17 mouse cellular contexts compared by ENCODE assay signal in the genomic region with DNA sequence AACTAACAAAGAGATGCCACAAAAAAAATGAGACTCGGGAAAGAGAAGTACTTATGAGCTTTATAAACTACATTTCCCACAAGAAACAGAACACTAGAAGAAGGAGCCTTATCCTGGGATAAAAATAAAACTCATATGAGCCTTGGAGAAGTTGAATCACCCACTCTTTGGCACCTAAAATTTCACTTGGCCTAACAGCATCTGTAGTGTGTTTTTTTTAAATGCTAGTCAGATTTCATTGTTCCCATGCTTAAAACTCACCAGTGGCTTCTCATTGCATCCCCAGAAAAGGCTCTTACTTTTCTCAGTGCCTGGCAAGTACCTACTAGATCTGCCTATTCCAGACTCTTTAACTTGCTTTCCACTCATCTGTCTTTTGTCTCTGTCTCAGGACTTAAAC.
A peak's percentile ranks its signal among the peaks of the same experiment; 100 is the strongest.
DNase-seq lines count a peak whose midpoint lies in the region; TF ChIP-seq lines count a peak whose summit lies in the region.
"Had no signal": no experiment of that assay in that cellular context is flagged by ENCODE, and none has a peak within 500 bp of the region (broad histone marks: within the 10 kb centered on the region; RNA-seq: fewer than 3 reads in every experiment).

No protein-coding gene starts in this region.

- TF ChIP-seq CTCF in left cerebral cortex, adult 2 months (IDR thresholded peaks at IDR 0.05), result no peak

- intact Hi-C loops in left cerebral cortex, postnatal 4 days (cut with DNase I), result no loop called here
- intact Hi-C loops in left cerebral cortex, adult 2 months (cut with DNase I), result loop anchor here (1.0 to 10.0 kb wide), 4 partner anchors 31 to 401 kb away; no protein-coding TSS in a partner anchor
- intact Hi-C loops in left cerebral cortex, postnatal 25 days (cut with DNase I), result loop anchor here (1.0 to 10.0 kb wide), 2 partner anchors 405 to 547 kb away; partner anchors contain the start of gene Nwd2

- no peak overlapping the region for H3K4me3 ChIP-seq in left cerebral cortex, adult 2 months
- H3K4me3 ChIP-seq: embryonic facial prominence, embryonic 10.5 days; forebrain, embryonic 13.5 days; gastrocnemius, adult 2 months; heart, embryonic 12.5 days; hindbrain, embryonic 10.5 days had no signal

- DNase-seq in layer of hippocampus, adult 11-12 months (ENCODE audit: low spot score), result peak; percentile 6
- DNase-seq in layer of hippocampus, postnatal 25 days (ENCODE audit: extremely low spot score in 1 of 2, low spot score in 1 of 2), result no peak
- peak; percentile 4 to 15 for DNase-seq in left cerebral cortex, adult 18-20 months (ENCODE audit: low spot score in 2 of 2)
- no peak for DNase-seq in left cerebral cortex, postnatal 4 days
- no peak for DNase-seq in left cerebral cortex, adult 2 months (ENCODE audit: extremely low spot score in 1 of 2, low spot score in 2 of 2)
- peak; percentile 45 to 93 for DNase-seq in left cerebral cortex, postnatal 25 days (ENCODE audit: low spot score in 2 of 2)
- DNase-seq in c-Kit-positive CD71-positive TER-119-positive erythroid progenitor cells, embryonic 14.5 days (ENCODE audit: low spot score), result no peak
- DNase-seq: adrenal gland, postnatal 14 days; cerebellum, adult 2 months; cerebellum, postnatal 10 days; gastrocnemius, adult 2 months; gastrocnemius, postnatal 25 days had no signal

- peak overlapping the region; percentile 79 for H3K27ac ChIP-seq in left cerebral cortex, adult 2 months
- H3K27ac ChIP-seq: embryonic facial prominence, embryonic 10.5 days; forebrain, embryonic 13.5 days; gastrocnemius, adult 2 months; hindbrain, embryonic 10.5 days; hindbrain, embryonic 14.5 days had no signal

Comparison
In these comparisons a context has a peak if more than half of its experiments do, and no peak if none do; other contexts are left out.
1. DNase-seq: peak in layer of hippocampus, adult 11-12 months (single experiment), left cerebral cortex, adult 18-20 months (2 of 2) and left cerebral cortex, postnatal 25 days (2 of 2); none in layer of hippocampus, postnatal 25 days (0 of 2), left cerebral cortex, postnatal 4 days (single experiment), left cerebral cortex, adult 2 months (0 of 2) and c-Kit-positive CD71-positive TER-119-positive erythroid progenitor cells, embryonic 14.5 days (single experiment).